Mouse (Mus musculus): ENCODE measurements at regions not wholly inside any gene's neighbourhood (a gene's known extent, or its start where the extent isn't known, plus 50 kb on each side); places are given as distances from the start of the nearest gene placed in this dataset.
"Not testable (repeated sequence)": the region's sequence is repeated elsewhere in the genome, so short reads cannot be mapped to it uniquely, and the experiment has no call there.

DNA sequence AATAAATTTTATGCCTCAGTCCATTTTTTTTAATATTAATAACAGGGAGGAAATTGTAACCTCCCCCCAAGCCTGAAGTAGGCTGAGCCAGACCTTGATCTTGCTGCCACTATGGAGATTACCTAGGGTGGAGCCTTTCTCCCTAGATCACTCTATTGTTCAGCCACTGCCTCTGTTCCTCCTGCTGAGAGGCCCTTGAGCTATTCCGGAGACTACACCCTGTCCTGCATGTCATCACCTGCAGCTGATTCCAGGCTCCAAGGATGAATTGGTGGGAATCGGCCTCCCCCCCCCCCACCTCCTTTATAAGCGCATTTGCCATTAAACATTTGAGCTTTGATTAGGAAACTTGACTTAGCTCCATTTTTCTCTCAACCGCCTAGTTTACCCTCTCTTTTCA lies 68.3 kb upstream of the Dnajc1 start:
- H3K27ac ChIP-seq (ENCODE audit: low read depth, low read length) = no peak overlapping the region
- no peaks in the 10 kb centered on the region for H3K9me3 ChIP-seq (ENCODE audit: control insufficient read depth)
- H3K27me3 ChIP-seq (replicated peaks; ENCODE audit: control insufficient read depth, insufficient read depth, low read length) = no peaks in the 10 kb centered on the region
- no peaks in the 10 kb centered on the region for H3K4me1 ChIP-seq (replicated peaks; ENCODE audit: control insufficient read depth, insufficient read depth, low read length)
- no peak for ATAC-seq
- H3K36me3 ChIP-seq (ENCODE audit: control insufficient read depth, insufficient read depth) = no peaks in the 10 kb centered on the region
- no peak overlapping the region for H3K4me2 ChIP-seq (replicated peaks; ENCODE audit: low read depth)
- 92% methylated on average over 4 of the region's 4 CpGs for WGBS
- no peak overlapping the region for H3K4me3 ChIP-seq (ENCODE audit: low read depth, low read length)
- TF ChIP-seq CTCF (IDR thresholded peaks at IDR 0.05; ENCODE audit: low read depth) = no peak
- no peak overlapping the region for H3K9ac ChIP-seq (ENCODE audit: low read depth, low read length)

DNA sequence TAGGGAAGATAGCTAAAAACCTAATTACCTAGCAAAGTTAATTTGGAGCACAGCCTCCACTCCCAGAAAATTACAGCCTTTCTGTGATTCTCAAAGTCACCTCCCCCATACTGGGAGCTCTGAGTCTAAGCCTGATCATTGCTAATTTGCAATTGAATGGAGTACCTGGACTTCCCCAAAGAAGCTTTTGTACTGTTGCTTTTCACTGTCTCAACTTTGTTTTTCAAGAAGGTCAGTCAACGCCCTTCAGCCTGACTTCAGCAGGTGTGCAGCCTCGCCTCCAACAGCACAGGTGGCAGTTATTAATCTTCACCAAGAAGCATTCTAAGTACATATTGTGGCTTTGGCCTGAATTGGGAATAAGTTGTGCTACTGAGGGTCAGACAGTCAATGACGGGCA lies 67.7 kb upstream of the Dnajc1 start:
- 88% methylated on average over 3 of the region's 3 CpGs for WGBS
- H3K4me2 ChIP-seq (replicated peaks; ENCODE audit: low read depth); H3K27ac ChIP-seq (ENCODE audit: low read depth, low read length); ATAC-seq; H3K27me3 ChIP-seq (replicated peaks; ENCODE audit: control insufficient read depth, insufficient read depth, low read length); H3K9ac ChIP-seq (ENCODE audit: low read depth, low read length); H3K4me1 ChIP-seq (replicated peaks; ENCODE audit: control insufficient read depth, insufficient read depth, low read length); H3K36me3 ChIP-seq (ENCODE audit: control insufficient read depth, insufficient read depth); H3K4me3 ChIP-seq (ENCODE audit: low read depth, low read length); H3K9me3 ChIP-seq (ENCODE audit: control insufficient read depth): not testable (repeated sequence)

DNA sequence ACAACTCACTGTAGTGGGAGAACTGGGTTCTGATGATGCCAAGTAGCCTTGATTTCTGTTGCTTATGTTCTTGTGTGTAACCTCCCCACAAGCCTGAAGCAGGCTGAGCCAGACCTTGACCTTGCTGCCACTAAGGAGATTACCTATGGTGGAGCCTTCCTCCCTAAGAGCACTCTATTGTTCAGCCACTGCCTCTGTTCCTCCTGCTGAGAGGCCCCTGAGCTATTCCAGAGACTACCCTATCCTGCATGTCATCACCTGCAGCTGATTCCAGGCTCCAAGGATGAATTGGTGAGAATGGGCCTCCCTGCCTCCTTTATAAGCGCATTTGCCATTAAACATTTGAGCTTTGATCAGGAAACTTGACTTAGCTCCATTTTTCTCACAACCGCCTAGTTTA lies 60.8 kb upstream of the Dnajc1 start:
- not testable (repeated sequence) for ATAC-seq; H3K4me3 ChIP-seq (ENCODE audit: low read depth, low read length); H3K36me3 ChIP-seq (ENCODE audit: control insufficient read depth, insufficient read depth); H3K9me3 ChIP-seq (ENCODE audit: control insufficient read depth); H3K27me3 ChIP-seq (replicated peaks; ENCODE audit: control insufficient read depth, insufficient read depth, low read length); H3K4me1 ChIP-seq (replicated peaks; ENCODE audit: control insufficient read depth, insufficient read depth, low read length); H3K27ac ChIP-seq (ENCODE audit: low read depth, low read length); H3K4me2 ChIP-seq (replicated peaks; ENCODE audit: low read depth); H3K9ac ChIP-seq (ENCODE audit: low read depth, low read length)
- 67% methylated on average over 2 of the region's 2 CpGs for WGBS

DNA sequence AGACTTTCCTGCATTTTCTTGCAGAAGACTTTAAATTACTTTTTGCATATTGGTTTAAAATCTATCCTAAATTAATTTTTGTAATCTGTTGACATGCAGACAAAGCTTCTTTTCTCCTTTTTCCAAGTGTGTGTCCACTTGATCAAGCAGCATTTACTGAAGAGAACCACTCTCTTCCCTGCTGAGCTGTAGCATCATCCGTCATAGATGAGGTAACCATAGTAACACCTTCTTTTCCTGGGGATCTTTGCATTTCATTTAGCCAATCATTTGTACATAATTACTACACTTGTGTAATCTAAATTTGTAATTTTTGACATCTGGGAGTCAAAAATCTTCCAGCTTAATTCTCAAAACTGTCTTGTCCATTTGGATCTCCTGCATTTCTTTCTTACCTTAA lies 53.2 kb upstream of the Dnajc1 start:
- Histone ChIP-seq H3K9ac (ENCODE audit: low read depth, low read length) (no peak overlapping the region), H3K9me3 (ENCODE audit: control insufficient read depth) (no peaks in the 10 kb centered on the region), H3K4me3 (ENCODE audit: low read depth, low read length) (no peak overlapping the region), H3K27me3 (replicated peaks; ENCODE audit: control insufficient read depth, insufficient read depth, low read length) (no peaks in the 10 kb centered on the region), H3K36me3 (ENCODE audit: control insufficient read depth, insufficient read depth) (no peaks in the 10 kb centered on the region), H3K4me2 (replicated peaks; ENCODE audit: low read depth) (no peak overlapping the region), H3K4me1 (replicated peaks; ENCODE audit: control insufficient read depth, insufficient read depth, low read length) (no peaks in the 10 kb centered on the region), H3K27ac (ENCODE audit: low read depth, low read length) (no peak overlapping the region)
- no peak for ATAC-seq
- TF ChIP-seq CTCF (IDR thresholded peaks at IDR 0.05; ENCODE audit: low read depth) = no peak
- 64% methylated on average over 1 of the region's 1 CpGs for WGBS
